Mouse (Mus musculus): ENCODE measurements around the gene Bin2.

Bin2 gene

GRCm38 (mm10) chr15:100681770-100682169 is 12.4 kb upstream of the Bin2 start:
- DNase-seq (ENCODE audit: low read depth): no peak

DNA sequence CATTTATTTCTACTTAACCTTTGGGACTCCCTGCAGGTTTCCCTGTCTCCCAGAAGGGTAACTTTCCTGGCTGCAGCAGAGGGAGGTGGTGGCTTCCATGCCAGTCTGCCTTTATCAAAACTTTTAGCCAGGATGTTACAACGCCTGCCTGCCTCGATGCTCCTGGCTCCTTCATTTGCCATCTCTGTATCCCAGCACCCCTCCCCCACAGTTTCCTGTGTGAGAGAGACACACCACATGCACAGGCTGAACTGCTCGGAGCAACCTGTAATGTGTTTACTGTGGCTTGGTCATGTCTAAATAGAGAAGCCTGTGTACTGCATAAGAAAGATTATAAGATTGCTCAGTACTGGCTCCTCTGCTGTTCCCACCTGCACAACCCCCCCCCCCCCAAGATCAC is 11.0 kb upstream of the Bin2 start:
- DNase-seq (ENCODE audit: low read depth): no peak

GRCm38 (mm10) chr15:100679005-100679404 is 9.7 kb upstream of the Bin2 start:
- no peak for DNase-seq (ENCODE audit: low read depth)

GRCm38 (mm10) chr15:100678581-100678980 is 9.2 kb upstream of the Bin2 start:
- DNase-seq (ENCODE audit: low read depth): no peak

DNA sequence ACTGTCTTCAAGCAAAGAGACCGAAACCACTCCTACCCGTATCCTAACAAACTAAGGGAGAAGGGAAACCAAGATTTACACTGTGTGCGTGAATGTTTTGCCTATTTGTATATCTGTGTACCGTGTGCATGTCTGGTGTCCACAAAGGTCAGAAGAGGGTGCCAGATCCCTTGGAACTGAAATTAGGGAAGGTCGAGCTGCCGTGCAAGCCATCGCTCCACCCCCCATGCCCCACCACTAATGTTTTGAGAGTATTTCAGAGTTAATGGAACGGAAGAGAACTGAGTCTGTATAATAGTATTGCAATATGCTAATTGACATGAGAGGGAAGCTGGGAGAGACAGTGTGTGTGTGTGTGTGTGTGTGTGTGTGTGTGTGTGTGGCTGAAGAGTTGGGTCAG is 8.3 kb upstream of the Bin2 start:
- peak; percentile 29 for DNase-seq (ENCODE audit: low read depth)

GRCm38 (mm10) chr15:100676521-100676920 is 7.2 kb upstream of the Bin2 start:
- DNase-seq (ENCODE audit: low read depth): peak; percentile 78

DNA sequence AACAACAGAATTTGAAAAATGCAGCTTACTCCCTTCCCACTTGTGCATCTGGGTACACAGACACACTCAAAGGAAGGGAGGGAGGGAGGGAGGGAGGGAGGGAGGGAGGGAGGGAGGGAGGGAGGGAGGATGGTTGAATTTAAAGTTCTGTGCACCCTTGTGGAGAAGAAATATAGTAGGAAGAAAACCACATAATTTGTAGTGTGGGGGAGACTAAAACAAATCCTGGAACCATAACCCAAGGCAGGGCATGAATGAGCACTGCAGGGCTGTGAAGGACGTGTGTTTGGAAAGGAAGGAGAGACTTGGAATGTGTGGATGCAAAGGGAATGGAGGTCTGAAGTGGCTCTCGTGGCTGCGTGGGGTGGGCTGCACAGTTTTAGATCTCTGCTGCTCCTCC is 6.1 kb upstream of the Bin2 start:
- DNase-seq (ENCODE audit: low read depth): peak; percentile 52

DNA sequence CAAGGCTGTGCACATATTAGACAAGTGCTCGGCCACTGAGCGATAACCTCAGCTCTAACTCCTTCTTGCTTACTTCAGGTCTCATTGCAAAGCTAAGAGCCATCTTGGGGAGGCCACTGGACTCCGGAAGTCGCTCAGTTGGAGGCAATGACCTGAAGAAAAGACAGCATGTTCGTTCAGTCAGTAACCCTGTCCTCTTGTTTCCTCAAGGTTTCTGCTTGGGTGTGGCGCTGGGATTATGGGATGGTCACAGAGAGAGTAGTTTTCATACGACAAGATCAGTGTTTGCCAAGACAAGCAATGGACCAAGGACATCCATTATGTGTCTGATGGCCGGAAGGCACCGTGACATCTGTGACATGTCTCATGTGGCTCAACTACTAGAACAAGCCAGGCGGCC is 5.2 kb upstream of the Bin2 start:
- peak; percentile 82 for DNase-seq (ENCODE audit: low read depth)

DNA sequence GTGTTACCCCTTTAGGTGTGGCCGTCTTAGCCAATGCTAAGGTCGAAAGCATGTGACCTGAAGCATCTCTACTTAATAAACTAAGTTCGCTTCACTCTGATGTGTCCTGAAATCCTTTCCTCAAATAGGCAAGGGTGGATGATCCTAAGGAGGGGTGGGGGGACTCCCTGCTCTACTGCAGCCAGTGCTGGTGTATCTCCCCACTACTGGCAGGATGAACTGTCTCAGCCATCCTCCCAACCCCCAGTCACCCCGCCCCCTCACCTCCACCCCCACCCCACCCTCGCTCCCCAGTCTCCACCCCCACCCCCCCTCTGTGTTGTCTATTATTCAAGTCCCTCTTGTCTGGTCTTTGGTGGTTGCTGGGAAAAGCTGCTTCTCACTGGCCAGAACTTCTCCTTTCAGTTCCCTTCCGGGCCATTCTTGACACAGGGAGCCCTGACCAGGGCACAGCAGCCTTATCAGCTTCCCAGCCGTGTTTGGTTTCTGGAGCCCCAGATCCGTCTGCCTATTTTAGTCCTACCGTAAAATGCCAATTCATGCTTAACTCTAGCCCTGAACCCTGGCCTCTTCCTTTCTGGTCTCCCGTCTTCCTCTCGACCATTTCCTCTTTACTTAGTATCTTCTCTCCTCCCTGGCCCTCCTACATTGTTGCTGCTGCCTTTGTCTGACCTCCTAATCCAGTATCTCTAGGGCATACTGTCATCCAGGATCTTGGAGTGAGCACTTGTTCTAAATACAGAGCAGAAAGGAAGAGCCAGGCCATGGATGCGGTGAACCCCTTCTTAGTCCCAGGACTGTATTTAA is 4.4 kb upstream of the Bin2 start:
- peak; percentile 99 for DNase-seq (ENCODE audit: low read depth)

GRCm38 (mm10) chr15:100670833-100671232 is 1.5 kb upstream of the Bin2 start:
- no peak for DNase-seq (ENCODE audit: low read depth)

- DNase-seq (ENCODE audit: low read depth): peak; percentile 82
Measured at GRCm38 (mm10) chr15:100670004-100670403, 651 bp upstream of the Bin2 start.

- DNase-seq (ENCODE audit: low read depth): peak; percentile 59
Measured at GRCm38 (mm10) chr15:100667871-100668545, 1.3 kb downstream of the Bin2 start.

DNA sequence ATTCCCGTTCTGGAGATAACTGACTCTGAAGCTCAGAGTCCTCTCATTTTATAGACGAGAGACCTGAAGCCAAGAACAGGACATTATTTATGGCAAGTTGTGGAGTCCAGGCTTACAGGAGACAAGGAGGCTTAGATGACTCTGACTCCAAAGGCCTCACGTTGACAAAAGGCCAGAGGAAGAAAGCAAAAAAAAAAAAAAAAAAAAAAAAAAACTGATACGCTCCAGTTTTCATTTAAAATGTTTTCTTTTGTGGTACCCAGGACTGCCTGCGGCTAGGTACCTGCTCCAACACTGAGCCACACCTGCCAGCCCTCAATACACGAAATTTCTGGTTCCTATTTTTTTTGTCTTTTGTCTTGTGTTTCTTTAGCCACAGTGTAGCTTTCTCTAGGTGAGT is 1.9 kb downstream of the Bin2 start:
- DNase-seq (ENCODE audit: low read depth): no peak

GRCm38 (mm10) chr15:100666851-100667250 is 2.5 kb downstream of the Bin2 start:
- DNase-seq (ENCODE audit: low read depth): no peak

DNA sequence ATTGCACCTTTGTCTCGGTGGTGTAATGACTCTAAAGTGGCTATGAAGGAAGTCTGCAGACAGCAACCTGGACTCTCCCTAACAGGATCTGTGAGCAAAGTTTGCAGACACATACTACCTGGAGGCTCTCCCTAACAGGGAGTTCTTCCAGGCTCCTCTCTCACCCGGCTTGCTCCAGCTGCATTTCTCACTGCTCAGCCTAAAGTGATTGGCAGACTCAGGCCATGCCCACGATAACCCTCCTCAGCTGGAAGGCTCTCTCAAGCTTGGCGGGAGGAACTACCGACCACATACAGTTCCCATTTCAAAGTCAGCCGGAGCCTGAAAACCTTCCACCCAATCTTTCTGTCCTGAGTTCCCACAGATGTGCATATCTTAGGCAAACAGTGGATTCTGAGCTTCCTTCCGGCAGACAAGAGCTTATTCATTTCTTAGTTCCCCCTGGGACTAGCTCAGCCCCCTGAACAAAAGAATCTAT is 3.1 kb downstream of the Bin2 start:
- DNase-seq (ENCODE audit: low read depth): peak; percentile 93

GRCm38 (mm10) chr15:100665411-100666218 is 3.7 kb downstream of the Bin2 start:
- peak; percentile 46 for DNase-seq (ENCODE audit: low read depth)

- DNase-seq (ENCODE audit: low read depth): peak; percentile 87
Measured at GRCm38 (mm10) chr15:100664813-100665274, 4.5 kb downstream of the Bin2 start.

- DNase-seq (ENCODE audit: low read depth): no peak
Measured at GRCm38 (mm10) chr15:100660805-100661204, 8.5 kb downstream of the Bin2 start.

DNA sequence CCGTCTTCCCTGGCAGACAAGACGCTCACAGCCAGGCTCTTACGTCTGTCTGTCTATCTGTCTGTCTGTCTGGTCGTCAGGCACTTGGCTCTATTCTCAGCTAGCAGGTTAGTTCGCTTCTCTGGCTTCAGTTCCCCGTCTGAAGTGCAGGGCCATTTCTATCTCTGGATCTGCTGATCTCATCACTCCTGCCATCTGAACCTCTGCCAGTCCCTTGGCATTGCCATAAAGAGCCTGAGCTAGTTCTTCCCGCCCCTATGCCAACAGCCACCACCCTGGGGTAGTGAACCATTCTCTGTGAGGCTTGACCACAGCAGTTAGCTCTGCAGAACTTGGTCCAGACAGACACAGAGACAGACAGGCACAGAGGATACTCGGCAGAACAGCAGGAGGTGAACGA is 9.0 kb downstream of the Bin2 start:
- no peak for DNase-seq (ENCODE audit: low read depth)

GRCm38 (mm10) chr15:100655201-100655600 is 14.2 kb downstream of the Bin2 start:
- no peak for DNase-seq (ENCODE audit: low read depth)

- no peak for DNase-seq (ENCODE audit: low read depth)
Measured at GRCm38 (mm10) chr15:100654271-100654670, 15.1 kb downstream of the Bin2 start.

DNA sequence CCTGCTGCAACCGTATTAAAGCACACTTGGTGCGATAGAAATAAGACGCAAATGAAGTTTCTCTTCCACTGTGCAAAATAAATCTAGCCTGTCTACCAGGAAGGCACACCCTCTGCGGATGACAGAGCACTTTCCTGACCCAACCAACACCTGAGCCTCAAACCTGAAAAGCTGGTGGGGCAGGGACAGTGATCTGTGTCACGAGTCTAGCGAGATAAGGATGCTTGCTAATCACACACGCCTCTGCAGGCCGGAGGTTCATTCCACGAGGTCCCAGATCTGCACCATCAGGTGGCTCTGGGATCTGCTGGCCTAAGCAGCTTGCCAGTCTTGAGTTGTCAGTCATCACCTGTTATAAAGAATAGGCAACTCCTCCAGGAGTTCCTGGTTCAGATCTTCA is 17.7 kb downstream of the Bin2 start:
- no peak for DNase-seq (ENCODE audit: low read depth)
